Mouse (Mus musculus): ENCODE results near the gene Eif3c.
A peak's percentile ranks its signal among the peaks of the same experiment; 100 is the strongest.

Eif3c gene

GRCm38 (mm10) chr7:126566094-126566765, at the start of gene Eif3c:
TSS of gene Eif3c (minus strand) at chr7:126566411.
- DNase-seq: peak; percentile 94

GRCm38 (mm10) chr7:126612736-126613135, 46.5 kb upstream of the Eif3c start:
- no peak for DNase-seq

- DNase-seq: no peak
Measured at GRCm38 (mm10) chr7:126607796-126608195, 41.6 kb upstream of the Eif3c start.

- DNase-seq: no peak
Measured at GRCm38 (mm10) chr7:126607064-126607463, 40.9 kb upstream of the Eif3c start.

GRCm38 (mm10) chr7:126606611-126607010, 40.4 kb upstream of the Eif3c start:
- DNase-seq: no peak

- DNase-seq: no peak
Measured at GRCm38 (mm10) chr7:126602650-126603049, 36.4 kb upstream of the Eif3c start.

GRCm38 (mm10) chr7:126601896-126602295, 35.7 kb upstream of the Eif3c start:
- DNase-seq: no peak

- DNase-seq: no peak
Measured at GRCm38 (mm10) chr7:126598919-126599318, 32.7 kb upstream of the Eif3c start.

GRCm38 (mm10) chr7:126596414-126596813, 30.2 kb upstream of the Eif3c start:
- DNase-seq: no peak

GRCm38 (mm10) chr7:126595890-126596289, 29.7 kb upstream of the Eif3c start:
- DNase-seq: no peak

- no peak for DNase-seq
Measured at GRCm38 (mm10) chr7:126594862-126595561, 28.8 kb upstream of the Eif3c start, which contains the start of gene Il27. TSS of gene Il27 (minus strand) at chr7:126594941.

- peak; percentile 79 for DNase-seq
Measured at GRCm38 (mm10) chr7:126587779-126588178, 21.6 kb upstream of the Eif3c start.

GRCm38 (mm10) chr7:126586839-126587238, 20.6 kb upstream of the Eif3c start:
- no peak for DNase-seq

- DNase-seq: no peak
Measured at GRCm38 (mm10) chr7:126585717-126586116, 19.5 kb upstream of the Eif3c start, which contains the start of gene Cln3. TSS of gene Cln3 (minus strand) at chr7:126585817.

- DNase-seq: no peak
Measured at GRCm38 (mm10) chr7:126584506-126584977, 18.3 kb upstream of the Eif3c start, which contains the start of gene Apobr. TSS of gene Apobr (plus strand) at chr7:126584942.

GRCm38 (mm10) chr7:126583761-126584160, 17.6 kb upstream of the Eif3c start:
- no peak for DNase-seq

- peak; percentile 95 for DNase-seq
Measured at GRCm38 (mm10) chr7:126583251-126583709, 17.1 kb upstream of the Eif3c start.

- peak; percentile 60 for DNase-seq
Measured at GRCm38 (mm10) chr7:126582759-126583158, 16.5 kb upstream of the Eif3c start.

- DNase-seq: peak; percentile 32
Measured at GRCm38 (mm10) chr7:126581661-126582060, 15.4 kb upstream of the Eif3c start.

- peak; percentile 40 for DNase-seq
Measured at GRCm38 (mm10) chr7:126579172-126579571, 13.0 kb upstream of the Eif3c start.

- DNase-seq: peak; percentile 67
Measured at GRCm38 (mm10) chr7:126576946-126577345, 10.7 kb upstream of the Eif3c start.

- DNase-seq: no peak
Measured at GRCm38 (mm10) chr7:126565693-126566092, 518 bp downstream of the Eif3c start.

- DNase-seq: no peak
Measured at GRCm38 (mm10) chr7:126556635-126557034, 9.6 kb downstream of the Eif3c start.

GRCm38 (mm10) chr7:126554796-126555195, 11.4 kb downstream of the Eif3c start:
- no peak for DNase-seq
